Mouse (Mus musculus): ENCODE data around the gene Hbq1b. TPM values are rescaled to one million over a fixed set of nuclear protein-coding genes. Genes with fewer than 3 reads are reported as not detected.
"Not testable (repeated sequence)": the region's sequence is repeated elsewhere in the genome, so short reads cannot be mapped to it uniquely, and the experiment has no call there.

Hbq1b gene
- polyA plus RNA-seq, 1 experiment from 2014 or later = 1.4 TPM

GRCm38 (mm10) chr11:32271178-32271577 lies 15.6 kb upstream of the Hbq1b start:
- peaks cover 11% of the 10 kb centered on the region for H3K4me1 ChIP-seq (replicated peaks)
- no peak overlapping the region for H3K4me2 ChIP-seq (replicated peaks)
- H3K27ac ChIP-seq = no peak overlapping the region
- no peak overlapping the region for H3K4me3 ChIP-seq (replicated peaks)
- H3K36me3 ChIP-seq = no peaks in the 10 kb centered on the region
- no peaks in the 10 kb centered on the region for H3K9me3 ChIP-seq
- H3K27me3 ChIP-seq = peaks cover 17% of the 10 kb centered on the region; the same call in 1 of the 2 replicates
- WGBS = 54% methylated on average over 4 of the region's 4 CpGs
- ATAC-seq = no peak
- H3K9ac ChIP-seq (replicated peaks) = no peak overlapping the region

- no peak within 1 kb of the TSS for H3K9ac ChIP-seq (replicated peaks)
- no peak within 1 kb of the TSS for H3K4me2 ChIP-seq (replicated peaks)
- H3K36me3 ChIP-seq = no peaks in the 10 kb centered on the region
- H3K27ac ChIP-seq = no peak within 1 kb of the TSS
- no peak within 1 kb of the TSS for H3K4me3 ChIP-seq (replicated peaks)
- no peak for ATAC-seq
- H3K9me3 ChIP-seq = no peaks in the 10 kb centered on the region
- 82% methylated on average over 3 of the region's 3 CpGs for WGBS
- H3K4me1 ChIP-seq (replicated peaks) = no peaks in the 10 kb centered on the region
- peaks cover 18% of the 10 kb centered on the region; the same call in 1 of the 2 replicates for H3K27me3 ChIP-seq
These were observed 10.4 kb upstream of the Hbq1b start, which contains the start of gene Hba-x for GRCm38 (mm10) chr11:32276347-32276746. Gene Hba-x (plus strand): TSS chr11:32276400.

GRCm38 (mm10) chr11:32277736-32278457 lies 8.9 kb upstream of the Hbq1b start:
- Histone ChIP-seq H3K9me3 (no peaks in the 10 kb centered on the region), H3K4me3 (replicated peaks) (no peak overlapping the region), H3K9ac (replicated peaks) (no peak overlapping the region), H3K4me2 (replicated peaks) (no peak overlapping the region), H3K27ac (no peak overlapping the region), H3K27me3 (peaks cover 12% of the 10 kb centered on the region; the same call in 1 of the 2 replicates), H3K4me1 (replicated peaks) (no peaks in the 10 kb centered on the region), H3K36me3 (no peaks in the 10 kb centered on the region)
- 75% methylated on average over 21 of the region's 21 CpGs for WGBS
- ATAC-seq = no peak

GRCm38 (mm10) chr11:32278458-32278957 lies 8.3 kb upstream of the Hbq1b start:
- H3K4me3 ChIP-seq (replicated peaks) = no peak overlapping the region
- ATAC-seq = no peak
- H3K9ac ChIP-seq (replicated peaks) = no peak overlapping the region
- H3K4me1 ChIP-seq (replicated peaks) = no peaks in the 10 kb centered on the region
- H3K27ac ChIP-seq = no peak overlapping the region
- H3K36me3 ChIP-seq = no peaks in the 10 kb centered on the region
- 86% methylated on average over 12 of the region's 12 CpGs for WGBS
- H3K9me3 ChIP-seq = no peaks in the 10 kb centered on the region
- H3K27me3 ChIP-seq = peaks cover 12% of the 10 kb centered on the region; the same call in 1 of the 2 replicates
- H3K4me2 ChIP-seq (replicated peaks) = no peak overlapping the region

GRCm38 (mm10) chr11:32280646-32281045 lies 6.1 kb upstream of the Hbq1b start:
- H3K9me3 ChIP-seq = no peaks in the 10 kb centered on the region
- H3K9ac ChIP-seq (replicated peaks) = no peak overlapping the region
- H3K27me3 ChIP-seq = peaks cover 12% of the 10 kb centered on the region; the same call in 1 of the 2 replicates
- ATAC-seq = no peak
- no peak overlapping the region for H3K4me2 ChIP-seq (replicated peaks)
- H3K27ac ChIP-seq = no peak overlapping the region
- no peak overlapping the region for H3K4me3 ChIP-seq (replicated peaks)
- no peaks in the 10 kb centered on the region for H3K4me1 ChIP-seq (replicated peaks)
- no peaks in the 10 kb centered on the region for H3K36me3 ChIP-seq
- 76% methylated on average over 2 of the region's 2 CpGs for WGBS

- H3K4me3 ChIP-seq (replicated peaks) = no peak overlapping the region
- no peaks in the 10 kb centered on the region for H3K36me3 ChIP-seq
- no peak overlapping the region for H3K27ac ChIP-seq
- no peaks in the 10 kb centered on the region for H3K4me1 ChIP-seq (replicated peaks)
- H3K9me3 ChIP-seq = no peaks in the 10 kb centered on the region
- no peak overlapping the region for H3K4me2 ChIP-seq (replicated peaks)
- no peak for ATAC-seq
- no peak overlapping the region for H3K9ac ChIP-seq (replicated peaks)
- H3K27me3 ChIP-seq = peaks cover 12% of the 10 kb centered on the region; the same call in 1 of the 2 replicates
- WGBS = 51% methylated on average over 1 of the region's 1 CpGs
These were observed 5.2 kb upstream of the Hbq1b start for GRCm38 (mm10) chr11:32281416-32282144.

- not testable (repeated sequence) for H3K36me3 ChIP-seq; H3K27me3 ChIP-seq; H3K4me1 ChIP-seq (replicated peaks); H3K9me3 ChIP-seq; ATAC-seq; H3K4me3 ChIP-seq (replicated peaks); H3K27ac ChIP-seq; H3K4me2 ChIP-seq (replicated peaks); H3K9ac ChIP-seq (replicated peaks)
- 58% methylated on average over 1 of the region's 5 CpGs for WGBS
These were observed 3.5 kb upstream of the Hbq1b start, which contains the start of gene Hba-a1 for GRCm38 (mm10) chr11:32283091-32283777. Gene Hba-a1 (plus strand): TSS chr11:32283511.

GRCm38 (mm10) chr11:32284582-32284981 lies 2.2 kb upstream of the Hbq1b start:
- H3K27me3 ChIP-seq; H3K4me3 ChIP-seq (replicated peaks); H3K9ac ChIP-seq (replicated peaks); ATAC-seq; H3K4me1 ChIP-seq (replicated peaks); H3K36me3 ChIP-seq; H3K4me2 ChIP-seq (replicated peaks); H3K9me3 ChIP-seq; H3K27ac ChIP-seq: not testable (repeated sequence)
- 79% methylated on average over 2 of the region's 2 CpGs for WGBS

GRCm38 (mm10) chr11:32285031-32285775 lies 1.6 kb upstream of the Hbq1b start:
- no peak overlapping the region for H3K4me3 ChIP-seq (replicated peaks)
- no peaks in the 10 kb centered on the region for H3K36me3 ChIP-seq
- peaks cover 8% of the 10 kb centered on the region; the same call in 1 of the 2 replicates for H3K27me3 ChIP-seq
- no peak for ATAC-seq
- H3K4me1 ChIP-seq (replicated peaks) = no peaks in the 10 kb centered on the region
- no peaks in the 10 kb centered on the region for H3K9me3 ChIP-seq
- WGBS = 81% methylated on average over 7 of the region's 7 CpGs
- H3K9ac ChIP-seq (replicated peaks) = no peak overlapping the region
- H3K27ac ChIP-seq = no peak overlapping the region
- no peak overlapping the region for H3K4me2 ChIP-seq (replicated peaks)

GRCm38 (mm10) chr11:32285887-32286286 lies 878 bp upstream of the Hbq1b start:
- H3K27ac ChIP-seq; ATAC-seq; H3K4me1 ChIP-seq (replicated peaks); H3K9me3 ChIP-seq; H3K4me3 ChIP-seq (replicated peaks); H3K27me3 ChIP-seq; H3K9ac ChIP-seq (replicated peaks); H3K36me3 ChIP-seq; H3K4me2 ChIP-seq (replicated peaks): not testable (repeated sequence)

- WGBS = 75% methylated on average over 9 of the region's 9 CpGs
- H3K4me1 ChIP-seq (replicated peaks) = no peaks in the 10 kb centered on the region
- H3K4me3 ChIP-seq (replicated peaks) = no peak overlapping the region
- H3K9me3 ChIP-seq = no peaks in the 10 kb centered on the region
- no peak overlapping the region for H3K27ac ChIP-seq
- no peak for ATAC-seq
- no peaks in the 10 kb centered on the region for H3K36me3 ChIP-seq
- no peak overlapping the region for H3K4me2 ChIP-seq (replicated peaks)
- peaks cover 8% of the 10 kb centered on the region; the same call in 1 of the 2 replicates for H3K27me3 ChIP-seq
- H3K9ac ChIP-seq (replicated peaks) = no peak overlapping the region
These were observed 694 bp downstream of the Hbq1b start for GRCm38 (mm10) chr11:32287493-32287825.
